Mouse (Mus musculus) heart, postnatal 0 days (tissue): ENCODE data around the gene Cldn14. TPM values are rescaled to one million over a fixed set of nuclear protein-coding genes. Genes with fewer than 3 reads are reported as not detected.
A peak's percentile ranks its signal among the peaks of the same experiment; 100 is the strongest.

Experiments
- ATAC-seq: fragments of 200-750 bp; cut with Nextera tagmentation; 2 replicates; pipeline ENCODE4 v1.8.0; 2017; ENCODE audit warnings: low read depth, moderate number of reproducible peaks, moderate library complexity; ENCODE audit not compliant: insufficient read depth
- DNase-seq: peaks from one replicate; pipeline ENCODE4 v3.0.0-alpha.2; 2016; ENCODE audit warnings: low spot score
- H3K27ac ChIP-seq: fragments of 300-500 bp; sonication (generic); 2 replicates; pipeline ENCODE4 v1.5.1; 2014; ENCODE audit warnings: low read depth, mild to moderate bottlenecking
- H3K27me3 ChIP-seq: fragments of 300-500 bp; sonication (generic); 2 replicates; pipeline ENCODE4 v1.6.1; 2014; ENCODE audit warnings: low read length, mixed read lengths; ENCODE audit not compliant: control insufficient read depth, insufficient read depth
- H3K36me3 ChIP-seq: fragments of 300-500 bp; sonication (generic); replicated peaks from 2 replicates; pipeline ENCODE4 v1.6.1; 2014; ENCODE audit warnings: low read length, mixed read lengths; ENCODE audit not compliant: control insufficient read depth, insufficient read depth
- H3K4me1 ChIP-seq: fragments of 300-500 bp; sonication (generic); 2 replicates; pipeline ENCODE4 v1.6.1; 2014; ENCODE audit warnings: antibody characterized with exemption; ENCODE audit not compliant: control insufficient read depth, insufficient read depth
- H3K4me2 ChIP-seq: fragments of 300-500 bp; sonication (generic); 2 replicates; pipeline ENCODE4 v1.6.1; 2014; ENCODE audit warnings: low read depth, mild to moderate bottlenecking, low read length, moderate library complexity
- H3K4me3 ChIP-seq: fragments of 300-500 bp; sonication (generic); 2 replicates; pipeline ENCODE4 v1.5.1; 2014; ENCODE audit warnings: low read depth, low read length
- H3K9ac ChIP-seq: fragments of 300-500 bp; sonication (generic); replicated peaks from 2 replicates; pipeline ENCODE4 v1.6.1; 2014; ENCODE audit warnings: low read depth, low read length, mixed read lengths
- H3K9me3 ChIP-seq: fragments of 300-500 bp; sonication (generic); replicated peaks from 2 replicates; pipeline ENCODE4 v1.6.1; 2016; ENCODE audit warnings: low read length; ENCODE audit not compliant: control insufficient read depth
- CTCF ChIP-seq: IDR thresholded peaks from 2 replicates; pipeline ENCODE4 v1.5.1; 2016; ENCODE audit warnings: antibody characterized with exemption, control low read depth, low read depth
- EP300 ChIP-seq: IDR thresholded peaks from 2 replicates; pipeline ENCODE4 v1.6.1; 2016; ENCODE audit warnings: antibody characterized with exemption, low read depth
- WGBS: fragments of 180-500 bp; shearing (Covaris S2); extraction: QIAGEN DNeasy Blood & Tissue Kit; methylation state at CpG from one replicate; pipeline ENCODE4 v1.1.7; 2014; 5-methylcytosine and 5-hydroxymethylcytosine counted together
- polyA plus RNA-seq: library from polyadenylated mRNA; unstranded; fragments of >200 nt; fragmentation: Nextera tagmentation; extraction: Ambion mirVana; gene quantifications from 2 replicates; pipeline ENCODE4 v1.2.1, GENCODE M21; 2015
- total RNA-seq: library from RNA; depleted of rRNA; stranded (reverse); fragments of >200 nt; gene quantifications from 2 replicates; pipeline ENCODE4 v1.2.3, GENCODE M21; 2014; ENCODE audit warnings: low replicate concordance

Gene Cldn14
- total and polyA plus RNA-seq, 2 experiments from 2014 or later: not detected

DNA sequence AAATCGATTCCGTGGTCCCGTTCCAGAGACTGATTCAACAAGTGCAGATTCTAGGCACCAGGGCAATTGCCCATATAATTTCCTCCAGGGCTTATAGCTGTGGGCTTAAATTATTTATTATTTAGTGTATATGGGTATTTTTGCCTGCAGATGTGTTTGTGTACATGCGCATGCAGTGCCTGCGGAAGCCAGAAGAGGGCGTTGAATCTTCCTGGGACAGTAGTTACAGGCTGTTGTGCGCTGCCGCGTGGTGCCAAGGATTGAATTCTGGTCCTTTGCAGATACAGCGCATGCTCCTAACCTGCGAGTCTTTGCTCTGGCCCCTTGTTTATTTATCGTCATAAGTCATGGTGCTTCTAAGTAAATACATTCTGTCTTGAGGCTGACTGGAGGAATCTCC lies 33.2 kb downstream of the Cldn14 start:
- Histone ChIP-seq H3K4me1 (no peaks in the 10 kb centered on the region), H3K4me3 (no peak overlapping the region), H3K9me3 (no peaks in the 10 kb centered on the region), H3K4me2 (no peak overlapping the region), H3K27me3 (no peaks in the 10 kb centered on the region), H3K27ac (no peak overlapping the region), H3K9ac (no peak overlapping the region), H3K36me3 (no peaks in the 10 kb centered on the region)
- 72% methylated on average over 12 of the region's 12 CpGs for WGBS
- TF ChIP-seq EP300: no peak
- ATAC-seq (no peak), DNase-seq (no peak)

DNA sequence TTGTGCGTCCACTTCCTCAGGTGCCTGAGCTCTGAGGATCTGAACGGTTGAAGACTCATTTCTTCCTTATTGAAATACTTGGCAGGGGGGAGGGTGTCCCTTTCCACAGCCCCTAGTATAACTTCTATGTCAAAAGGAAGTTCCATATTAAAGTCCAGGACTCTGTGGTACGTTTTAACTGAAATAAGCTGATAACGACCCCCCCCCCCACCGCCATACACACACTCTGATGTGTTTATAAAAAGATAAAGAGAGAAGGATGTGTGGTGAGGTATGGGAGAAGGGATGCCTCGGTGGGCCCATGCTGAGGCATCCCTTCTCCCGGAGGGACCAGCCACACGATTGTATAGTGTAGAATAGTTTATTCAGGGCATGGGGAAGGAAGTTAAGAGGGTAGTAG lies 34.4 kb downstream of the Cldn14 start:
- H3K27me3 ChIP-seq: no peaks in the 10 kb centered on the region
- DNase-seq (no peak), ATAC-seq (no peak)
- no peak overlapping the region for H3K4me3 ChIP-seq
- H3K4me2 ChIP-seq: no peak overlapping the region; the same call in 1 of the 2 replicates
- no peak overlapping the region for H3K27ac ChIP-seq
- 58% methylated on average over 8 of the region's 8 CpGs for WGBS
- TF ChIP-seq CTCF (no peak), EP300 (no peak)
- H3K9me3 ChIP-seq: no peaks in the 10 kb centered on the region
- no peaks in the 10 kb centered on the region for H3K4me1 ChIP-seq
- H3K36me3 ChIP-seq: no peaks in the 10 kb centered on the region
- H3K9ac ChIP-seq: no peak overlapping the region

GRCm38 (mm10) chr16:93973554-93973953 lies 35.1 kb downstream of the Cldn14 start:
- 38% methylated on average over 5 of the region's 5 CpGs for WGBS
- Histone ChIP-seq H3K9me3 (no peaks in the 10 kb centered on the region), H3K9ac (no peak overlapping the region), H3K4me1 (no peaks in the 10 kb centered on the region), H3K27ac (no peak overlapping the region), H3K4me3 (peak overlapping the region; percentile 28), H3K36me3 (no peaks in the 10 kb centered on the region), H3K4me2 (peak overlapping the region; percentile 61), H3K27me3 (no peaks in the 10 kb centered on the region)
- TF ChIP-seq CTCF (no peak), EP300 (no peak)
- DNase-seq (peak; percentile 16), ATAC-seq (peak; percentile 30; the same call in 1 of the 2 replicates)

- Histone ChIP-seq H3K4me1 (no peaks in the 10 kb centered on the region), H3K27me3 (no peaks in the 10 kb centered on the region), H3K36me3 (no peaks in the 10 kb centered on the region), H3K4me3 (peak overlapping the region; percentile 28), H3K4me2 (peak overlapping the region; percentile 61), H3K9me3 (no peaks in the 10 kb centered on the region), H3K27ac (no peak overlapping the region), H3K9ac (no peak overlapping the region)
- DNase-seq: no peak
- no peak for ATAC-seq
- TF ChIP-seq EP300: no peak
- TF ChIP-seq CTCF: no peak
- WGBS: 27% methylated on average over 10 of the region's 10 CpGs
Observed at GRCm38 (mm10) chr16:93973123-93973522, 35.5 kb downstream of the Cldn14 start.

GRCm38 (mm10) chr16:93971046-93971445 lies 37.6 kb downstream of the Cldn14 start:
- Histone ChIP-seq H3K4me3 (no peak overlapping the region), H3K9me3 (no peaks in the 10 kb centered on the region), H3K36me3 (no peaks in the 10 kb centered on the region), H3K27ac (no peak overlapping the region), H3K27me3 (no peaks in the 10 kb centered on the region), H3K9ac (no peak overlapping the region), H3K4me1 (no peaks in the 10 kb centered on the region), H3K4me2 (no peak overlapping the region)
- WGBS: 86% methylated on average over 11 of the region's 11 CpGs
- no peak for ATAC-seq
- TF ChIP-seq EP300: no peak
- TF ChIP-seq CTCF: no peak
- no peak for DNase-seq

DNA sequence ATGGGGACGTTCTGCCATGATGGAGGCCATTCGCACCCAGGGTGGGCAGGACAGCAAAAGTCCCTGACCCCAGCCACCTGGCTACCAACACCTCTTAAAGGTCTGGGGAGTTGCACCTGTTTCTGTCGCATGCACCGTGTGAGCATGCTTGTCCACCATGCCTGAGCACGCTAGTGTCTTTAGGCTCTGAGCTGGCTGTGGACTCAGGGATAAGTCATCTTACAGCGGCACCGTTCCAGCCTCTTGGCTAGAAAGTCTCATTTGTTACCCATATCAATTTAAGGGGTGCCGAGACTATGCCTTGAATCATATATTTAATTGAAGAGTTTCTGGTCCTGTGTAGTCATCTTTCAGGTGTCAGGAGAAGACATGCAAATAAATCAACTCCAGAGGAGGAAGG lies 40.7 kb downstream of the Cldn14 start:
- Histone ChIP-seq H3K4me1 (no peaks in the 10 kb centered on the region), H3K36me3 (no peaks in the 10 kb centered on the region), H3K4me2 (no peak overlapping the region), H3K9me3 (no peaks in the 10 kb centered on the region), H3K27ac (no peak overlapping the region), H3K27me3 (no peaks in the 10 kb centered on the region), H3K9ac (no peak overlapping the region), H3K4me3 (no peak overlapping the region)
- no peak for DNase-seq
- ATAC-seq: no peak
- no peak for TF ChIP-seq EP300
- no peak for TF ChIP-seq CTCF
- WGBS: 88% methylated on average over 8 of the region's 8 CpGs
